Mouse (Mus musculus) neural tube, embryonic 10.5 days (tissue): ENCODE measurements around the gene Kcnab1.
"Not testable (repeated sequence)": the region's sequence is repeated elsewhere in the genome, so short reads cannot be mapped to it uniquely, and the experiment has no call there.

Experiments used
- DNase-seq: peaks from one replicate; pipeline ENCODE4 v3.0.0-alpha.2; 2017; ENCODE audit warnings: low spot score; ENCODE audit errors: extremely low spot score

The Kcnab1 gene

DNA sequence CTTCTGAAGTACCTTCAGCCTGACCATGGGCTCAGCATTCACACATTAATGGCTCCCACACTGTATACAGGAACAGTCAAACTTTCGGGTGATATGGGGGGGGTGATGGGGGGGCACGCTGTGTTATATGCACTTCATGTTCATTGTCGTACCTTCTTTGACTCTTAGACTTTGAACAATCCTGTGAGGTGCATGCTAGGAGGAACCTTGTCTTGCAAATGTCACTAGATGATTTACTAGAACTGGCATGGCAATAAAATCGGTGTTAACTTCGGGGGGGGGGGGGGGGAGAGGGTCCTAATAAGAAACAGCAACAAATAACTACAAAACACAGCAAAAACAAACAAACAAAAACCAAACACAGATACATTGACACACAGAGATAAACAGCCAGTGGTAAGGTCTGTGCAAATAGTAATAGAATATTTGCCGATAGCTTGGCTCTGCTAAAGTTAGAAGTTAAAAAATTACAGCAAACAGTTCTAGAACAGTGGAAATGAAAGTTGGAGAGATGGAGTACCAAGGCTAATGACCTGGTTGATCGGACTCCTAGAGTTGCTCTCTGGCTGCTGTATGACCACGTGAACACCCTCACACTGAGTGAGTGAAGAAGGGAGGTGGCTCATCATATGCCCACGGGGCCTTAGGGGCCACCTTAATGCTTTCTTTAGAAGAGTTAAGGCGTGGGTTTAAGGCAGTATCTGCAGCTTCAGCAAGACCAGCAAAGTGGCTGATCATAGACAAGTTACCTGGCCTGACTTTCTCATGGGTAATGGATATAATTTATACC is 256.9 kb downstream of the Kcnab1 start:
- no peak for DNase-seq

DNA sequence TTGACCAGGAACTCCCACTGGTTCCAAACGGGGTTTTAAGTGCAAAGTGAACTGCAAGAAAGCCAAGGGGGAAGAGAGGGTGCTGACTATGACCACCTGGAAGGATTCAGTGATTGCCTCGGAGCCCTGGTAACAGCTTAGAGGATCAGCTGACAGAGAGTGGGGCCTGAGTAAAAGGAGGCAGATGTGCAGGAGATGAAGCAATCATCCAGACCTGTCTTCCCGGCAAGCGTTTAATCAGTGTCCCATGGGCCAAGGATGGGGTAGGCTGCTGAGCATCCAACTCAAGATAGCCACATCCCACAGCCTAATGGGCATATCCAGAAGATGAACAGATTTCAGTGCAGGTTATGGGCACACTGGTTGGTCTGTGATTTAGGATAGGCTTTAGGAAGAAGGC is 258.8 kb downstream of the Kcnab1 start:
- DNase-seq = no peak

GRCm38 (mm10) chr3:65372552-65372951 is 263.4 kb downstream of the Kcnab1 start:
- DNase-seq = no peak

DNA sequence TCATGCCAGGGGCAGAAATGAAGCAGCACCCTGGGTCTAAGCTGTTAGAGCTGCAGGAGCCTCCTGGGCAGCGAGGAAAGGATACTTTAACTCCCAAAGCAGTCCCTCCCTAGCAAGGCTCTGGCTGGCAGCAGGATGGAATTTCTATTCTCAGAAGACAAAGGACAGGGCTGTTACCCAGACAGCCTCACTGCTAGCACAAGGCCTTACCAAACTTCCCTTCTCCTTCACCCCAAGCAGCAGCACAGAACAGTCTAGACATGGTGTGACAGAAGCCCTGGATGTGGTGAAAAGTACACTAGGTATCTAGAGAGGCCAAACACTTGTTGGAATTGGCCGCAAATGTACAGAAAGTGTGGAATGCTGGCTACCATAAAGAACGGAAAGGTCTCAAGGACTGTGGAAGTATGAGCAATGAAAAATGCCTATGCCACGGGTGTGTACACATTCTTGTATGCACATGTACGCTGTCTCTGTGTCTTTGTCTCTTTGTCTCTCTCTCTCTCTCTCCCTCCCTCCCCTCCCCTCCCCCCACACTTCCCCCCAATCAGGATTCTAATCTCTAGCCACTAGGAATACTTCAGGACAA is 264.5 kb downstream of the Kcnab1 start:
- no peak for DNase-seq

DNA sequence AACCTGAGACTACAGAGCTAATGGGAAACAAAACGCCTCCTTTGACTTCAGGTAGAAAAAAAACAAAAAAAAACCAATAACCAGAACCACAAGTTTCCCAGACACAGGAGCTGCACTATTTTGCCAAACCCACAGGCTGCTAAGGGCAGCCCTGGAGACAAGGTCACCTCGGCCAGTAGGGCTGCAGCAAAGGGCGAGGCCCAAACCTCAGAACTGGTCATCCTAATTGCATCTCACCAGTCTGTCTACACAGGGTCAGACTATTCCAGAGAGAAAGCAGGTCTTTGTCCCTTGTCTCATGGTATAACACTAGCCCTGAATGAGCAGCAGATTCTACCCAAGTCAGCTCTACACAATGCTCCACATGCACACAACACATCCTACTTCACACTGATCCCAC is 265.5 kb downstream of the Kcnab1 start:
- no peak for DNase-seq

DNA sequence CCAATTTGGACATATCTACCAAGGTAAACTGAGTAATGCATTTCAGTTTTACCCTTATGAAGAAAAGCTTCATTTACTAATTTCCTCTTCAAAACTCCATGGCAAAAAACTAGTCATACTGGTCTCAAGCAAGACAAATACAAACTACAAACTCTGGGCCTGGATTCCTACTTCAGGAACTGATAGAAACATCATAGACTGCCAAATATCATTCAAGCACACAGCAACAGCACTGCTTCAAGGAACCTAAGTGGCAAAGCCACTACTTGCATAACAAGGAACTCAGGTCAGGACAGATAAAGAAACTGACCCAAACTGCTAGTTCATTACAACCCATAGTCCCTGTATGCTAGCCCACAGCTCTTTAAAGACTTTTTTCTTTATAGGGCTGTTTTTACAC is 269.5 kb downstream of the Kcnab1 start:
- DNase-seq = no peak

DNA sequence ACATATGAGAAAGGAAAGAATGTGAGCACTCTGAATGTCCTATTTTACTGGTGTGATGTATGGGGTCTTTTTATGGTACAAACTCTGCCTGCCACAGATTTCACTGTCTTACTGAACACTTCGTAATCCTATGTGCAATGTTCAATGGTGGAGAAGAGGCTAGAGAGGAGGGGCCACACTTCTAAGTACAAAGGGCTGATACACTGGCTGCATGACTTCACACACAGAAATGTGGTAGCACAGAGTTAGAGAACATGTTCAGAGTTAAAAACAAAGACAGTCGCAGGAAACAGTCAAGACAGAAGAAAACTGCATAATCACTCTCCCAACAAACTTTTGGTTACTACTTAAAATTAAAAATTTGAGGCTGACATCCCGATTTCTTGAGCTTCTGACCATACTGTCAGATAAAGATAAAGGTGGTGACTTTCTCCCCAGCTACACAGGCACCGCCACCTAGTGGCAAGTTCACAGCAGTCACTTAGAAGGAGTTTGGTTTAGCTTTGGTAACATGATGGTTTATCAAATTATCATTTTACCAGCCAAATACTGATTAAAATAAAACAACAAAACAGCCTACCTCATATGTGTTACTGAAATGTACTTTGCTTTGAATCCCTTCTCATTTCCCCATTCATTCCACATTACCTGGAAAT is 270.8 kb downstream of the Kcnab1 start:
- DNase-seq = no peak

GRCm38 (mm10) chr3:65381094-65381493 is 271.9 kb downstream of the Kcnab1 start:
- no peak for DNase-seq

DNA sequence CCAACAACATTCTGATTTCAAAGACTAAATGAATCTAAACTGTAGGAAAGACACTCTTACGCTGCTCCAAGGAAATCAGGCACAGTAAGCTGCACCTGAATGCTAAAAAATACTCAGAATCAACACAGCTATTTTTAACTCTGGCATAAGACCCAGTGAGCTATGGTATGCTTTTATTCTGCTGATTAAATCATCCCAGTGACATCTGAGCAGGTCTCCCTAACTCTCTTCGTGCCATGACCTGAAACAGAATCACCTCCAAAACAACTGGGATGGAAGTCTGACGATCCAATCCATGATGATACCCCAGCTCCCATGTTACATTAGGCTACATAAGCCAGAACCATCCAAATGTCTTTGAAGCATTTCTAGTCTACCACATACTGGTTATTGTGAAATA is 275.2 kb downstream of the Kcnab1 start:
- no peak for DNase-seq

DNA sequence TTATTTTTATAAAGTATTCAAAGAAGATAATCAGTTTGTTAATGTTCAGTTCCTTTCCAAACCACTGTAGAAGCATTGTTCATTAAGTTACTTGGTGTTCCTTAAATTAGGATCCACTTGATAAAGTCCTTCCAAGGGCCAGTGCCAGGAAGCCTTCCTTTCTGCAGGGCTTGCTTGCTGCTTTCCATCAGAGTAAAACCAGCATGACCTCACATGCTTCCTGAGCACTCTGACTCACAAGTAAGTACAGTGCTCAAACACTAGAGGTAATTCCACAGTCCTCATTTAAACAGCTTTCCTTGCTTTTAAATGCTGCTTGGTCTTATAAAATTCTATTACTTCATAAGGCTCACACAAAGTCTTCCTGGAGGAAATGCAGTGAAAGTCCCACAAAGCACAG is 276.6 kb downstream of the Kcnab1 start:
- DNase-seq = no peak

DNA sequence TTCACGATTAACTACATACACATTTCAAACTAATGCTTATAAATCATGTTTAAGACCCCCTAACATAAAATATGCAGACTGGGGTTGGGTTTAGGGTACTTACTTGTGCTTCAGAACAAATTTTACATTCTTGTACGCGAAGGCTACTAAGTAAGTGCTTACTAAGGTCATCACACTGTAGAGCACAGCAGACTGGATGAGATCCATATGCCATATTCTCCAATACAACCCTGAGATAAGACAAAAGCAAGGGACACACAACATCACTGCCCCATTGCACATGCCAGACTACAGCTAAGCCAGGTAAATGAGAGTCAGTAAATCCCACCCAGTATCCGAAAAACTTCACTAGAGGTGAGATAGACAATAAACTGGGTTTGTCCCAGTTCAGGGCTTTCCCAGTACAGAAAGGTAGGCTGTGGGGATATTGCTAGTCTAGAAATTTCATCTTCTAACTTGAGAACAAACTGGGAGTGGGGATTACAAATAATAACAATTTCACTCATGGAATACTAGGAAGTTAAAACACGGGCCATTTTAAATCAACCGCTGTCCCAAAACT is 282.1 kb downstream of the Kcnab1 start:
- no peak for DNase-seq

- DNase-seq = no peak
Measured at GRCm38 (mm10) chr3:65391784-65392420, 282.7 kb downstream of the Kcnab1 start.

DNA sequence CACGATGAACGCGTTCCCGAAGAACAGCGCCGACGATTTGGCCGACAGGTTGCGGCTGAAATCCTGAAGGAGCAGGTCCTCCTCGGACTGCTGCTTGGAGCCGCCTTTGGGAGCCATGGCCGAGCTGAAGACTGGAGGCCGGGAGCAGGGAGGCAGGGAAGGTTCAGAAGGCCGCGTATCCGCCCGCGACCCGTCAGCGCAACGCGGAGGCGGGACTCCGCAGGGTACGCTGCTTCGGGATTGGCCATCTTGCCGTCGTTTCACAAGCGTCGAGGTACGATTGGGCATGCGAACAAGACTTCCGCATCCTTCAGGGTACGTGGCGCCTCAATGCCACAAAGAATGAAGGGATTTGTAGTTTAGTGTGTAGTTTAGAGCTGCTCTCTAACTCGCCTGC is 283.2 kb downstream of the Kcnab1 start, which contains the start of gene Ssr3:
Gene Ssr3 (minus strand): TSS at position 203 of the 397 bp plus-strand sequence.
- peak; percentile 95 for DNase-seq

DNA sequence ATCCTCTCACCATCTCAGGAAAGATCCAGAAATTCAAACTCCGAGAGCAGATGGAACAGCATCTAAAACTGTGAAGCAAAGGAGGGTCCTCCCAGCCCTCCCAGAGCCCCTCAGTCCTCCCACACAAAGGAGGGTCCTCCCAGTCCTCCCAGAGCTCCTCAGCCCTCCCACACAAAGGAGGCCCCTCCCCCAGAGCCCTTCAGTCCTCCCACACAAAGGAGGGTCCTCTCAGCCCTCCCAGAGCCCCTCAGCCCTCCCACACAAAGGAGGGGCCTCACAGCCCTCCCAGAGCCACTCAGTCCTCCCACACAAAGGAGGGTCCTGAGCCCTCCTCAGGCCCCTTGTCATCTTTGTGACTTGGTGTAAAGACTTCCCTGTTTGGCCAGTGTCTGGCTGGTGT is 285.9 kb downstream of the Kcnab1 start:
- DNase-seq = not testable (repeated sequence)

DNA sequence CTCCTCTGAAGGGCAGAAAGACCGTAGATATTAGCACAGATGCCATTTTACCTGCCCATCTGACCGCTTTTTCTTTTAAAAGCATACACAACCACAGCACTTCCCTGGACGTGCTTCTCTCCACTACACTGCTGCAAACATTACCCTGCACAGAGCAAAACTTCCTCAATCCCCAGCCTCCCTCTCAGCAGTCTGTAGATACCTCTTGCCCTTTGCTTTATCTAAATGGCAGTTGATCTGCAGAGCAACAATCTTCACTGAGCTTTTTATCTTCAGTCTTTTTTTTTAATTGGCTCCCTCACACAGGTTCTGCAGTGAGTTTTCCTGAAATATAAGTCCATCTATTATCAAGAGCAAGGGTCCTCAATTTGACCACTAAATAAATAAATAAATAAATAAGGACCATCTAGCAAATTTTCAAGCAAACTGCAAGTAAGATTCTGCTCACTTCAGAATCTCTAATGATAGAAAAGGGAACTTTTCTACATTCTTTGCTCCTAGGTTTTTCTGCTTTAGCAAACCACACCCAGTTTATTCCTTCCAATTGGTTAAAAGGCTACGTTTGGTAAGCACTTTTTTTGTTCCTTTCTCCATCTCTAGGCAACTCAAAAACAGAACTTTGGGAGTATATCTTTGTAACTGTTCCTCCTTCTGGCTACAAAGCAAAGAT is 287.8 kb downstream of the Kcnab1 start:
- no peak for DNase-seq

- no peak for DNase-seq
Measured at GRCm38 (mm10) chr3:65397566-65397965, 288.4 kb downstream of the Kcnab1 start.

DNA sequence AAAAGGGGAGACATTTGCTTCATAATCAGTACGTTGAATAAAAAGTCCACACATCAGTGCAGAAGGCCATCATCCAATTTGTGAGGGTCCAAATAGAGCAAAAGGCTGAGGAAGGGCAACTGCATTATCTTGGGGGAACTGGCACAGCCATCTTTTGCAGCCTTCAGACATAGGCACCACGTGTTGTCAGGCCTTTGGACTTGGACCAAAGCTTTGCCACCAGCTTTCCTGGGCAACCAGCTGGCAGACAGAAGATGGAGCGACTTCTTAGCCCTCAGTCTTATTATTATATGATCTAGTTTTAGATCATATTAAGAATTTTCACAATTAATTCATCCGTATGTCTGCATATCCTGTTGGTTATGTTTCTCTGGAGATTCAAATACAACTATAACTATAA is 296.6 kb downstream of the Kcnab1 start:
- no peak for DNase-seq

GRCm38 (mm10) chr3:65407891-65408290 is 298.7 kb downstream of the Kcnab1 start:
- no peak for DNase-seq

DNA sequence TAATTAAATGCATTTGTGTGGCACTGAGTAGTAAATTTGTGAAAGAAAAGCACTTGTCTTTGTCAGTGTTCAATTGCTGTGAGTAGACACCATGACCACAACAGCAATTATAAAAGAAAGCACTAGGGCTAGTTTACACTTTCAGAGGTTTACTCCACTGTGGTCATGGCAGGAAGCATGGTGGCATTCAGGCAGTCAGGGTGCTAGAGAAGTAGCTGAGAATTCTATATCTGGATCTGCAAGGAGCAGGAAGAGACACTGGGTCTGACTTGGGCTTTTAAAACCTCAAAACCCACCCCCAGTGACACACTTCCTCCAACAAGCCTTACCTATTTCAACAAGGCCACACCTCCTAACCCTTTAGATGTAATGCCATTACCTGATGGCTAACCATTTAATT is 307.4 kb downstream of the Kcnab1 start:
- DNase-seq = no peak

GRCm38 (mm10) chr3:65417913-65418594 is 308.9 kb downstream of the Kcnab1 start:
- DNase-seq = no peak

- DNase-seq = no peak
Measured at GRCm38 (mm10) chr3:65419706-65420105, 310.5 kb downstream of the Kcnab1 start.
